Mouse (Mus musculus) spleen, adult 18-20 months (tissue): Measurements from ENCODE around the gene Hspa1b.
A peak's percentile ranks its signal among the peaks of the same experiment; 100 is the strongest.

Experiments
- DNase-seq, 2 experiments: peaks; one replicate each; pipeline ENCODE4 v3.0.0; 2022; ENCODE audit warnings: mixed read lengths in 2 of 2

Gene Hspa1b

DNA sequence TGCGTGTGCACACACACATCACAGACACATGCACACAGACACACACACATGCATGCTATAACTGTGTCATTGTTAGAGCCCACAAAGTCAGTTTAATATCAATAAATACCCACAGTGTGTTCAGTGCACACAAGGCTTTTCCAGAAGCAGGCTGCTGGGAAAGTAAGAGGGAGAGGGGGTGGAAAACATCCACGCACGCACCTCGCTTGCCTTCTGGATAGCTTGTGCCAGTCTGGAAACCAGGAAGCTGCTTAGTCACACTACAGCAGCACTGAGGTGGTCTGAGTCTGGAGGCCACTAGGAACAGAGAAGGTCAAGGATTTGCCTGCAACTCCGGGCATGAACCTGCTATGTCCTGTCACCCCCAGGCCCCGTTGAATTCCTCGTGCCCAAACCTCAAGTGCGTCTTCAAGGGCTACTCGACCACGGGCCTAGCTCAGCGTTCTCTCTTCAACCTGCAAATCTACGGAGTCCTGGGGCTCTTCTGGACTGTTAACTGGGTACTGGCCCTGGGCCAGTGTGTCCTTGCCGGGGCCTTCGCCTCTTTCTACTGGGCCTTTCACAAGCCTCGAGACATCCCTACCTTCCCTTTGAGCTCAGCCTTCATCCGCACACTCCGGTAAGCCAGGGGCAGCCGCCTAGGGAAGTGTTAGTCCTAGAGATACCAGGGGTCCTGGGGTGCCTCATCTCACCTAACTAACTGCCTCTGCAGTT lies 31.6 kb downstream of the Hspa1b start:
- no peak for DNase-seq

DNA sequence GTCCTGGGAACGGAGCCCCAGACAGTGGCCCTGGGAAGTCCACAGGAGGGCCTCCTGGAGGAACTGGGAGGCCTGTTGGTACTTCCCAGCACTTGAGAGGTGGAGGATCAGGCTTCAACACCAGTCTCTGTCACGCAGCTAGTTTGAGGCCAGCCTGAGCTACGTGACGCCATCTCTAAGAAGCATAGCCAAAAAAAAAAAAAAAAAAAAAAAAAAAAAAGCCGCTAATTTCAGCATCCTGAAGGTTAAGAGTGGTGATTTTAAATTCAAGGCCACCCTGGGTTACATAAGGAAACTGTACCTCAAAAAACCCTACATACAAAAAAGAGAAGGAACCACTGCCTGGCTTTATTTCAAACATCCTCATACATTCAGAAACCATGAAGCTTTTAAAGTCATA lies 34.8 kb downstream of the Hspa1b start:
- DNase-seq = no peak

DNA sequence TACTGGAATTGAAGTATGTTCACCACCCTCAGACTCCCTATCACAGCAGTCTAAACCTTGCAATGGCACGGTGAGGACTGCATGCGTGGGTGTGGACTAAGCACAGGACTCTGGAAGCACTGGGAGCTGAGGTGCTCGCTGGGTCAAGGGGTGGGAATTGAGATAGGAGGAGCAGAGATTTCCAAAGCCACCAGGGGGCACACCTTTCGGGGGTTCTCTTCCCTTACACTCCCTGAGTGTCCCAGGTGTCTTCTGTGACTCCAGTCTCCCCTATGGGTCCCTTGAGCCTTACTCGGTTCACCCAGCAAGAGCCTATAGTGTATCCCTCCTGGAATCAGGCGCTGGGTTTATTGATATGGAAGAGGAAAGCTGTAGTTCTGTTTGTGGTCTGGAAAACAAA lies 36.1 kb downstream of the Hspa1b start:
- no peak for DNase-seq

DNA sequence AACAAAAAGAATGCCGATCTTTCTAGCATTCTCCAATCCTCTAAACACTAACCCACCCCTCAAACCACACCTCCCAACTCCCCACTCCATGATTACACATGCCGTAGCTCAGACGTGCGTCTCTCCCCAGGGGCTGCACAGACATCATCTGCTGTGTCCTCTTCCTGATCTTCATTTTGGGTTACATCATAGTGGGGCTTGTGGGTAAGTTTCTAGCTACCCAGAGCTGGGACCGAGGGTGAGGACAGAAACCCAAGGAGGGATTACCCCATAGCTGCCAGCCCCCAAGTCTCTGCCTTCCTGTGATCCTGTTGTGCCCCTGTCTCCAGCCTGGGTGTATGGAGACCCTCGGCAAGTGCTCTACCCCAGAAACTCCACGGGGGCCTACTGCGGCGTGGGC lies 41.9 kb downstream of the Hspa1b start:
- DNase-seq = no peak

DNA sequence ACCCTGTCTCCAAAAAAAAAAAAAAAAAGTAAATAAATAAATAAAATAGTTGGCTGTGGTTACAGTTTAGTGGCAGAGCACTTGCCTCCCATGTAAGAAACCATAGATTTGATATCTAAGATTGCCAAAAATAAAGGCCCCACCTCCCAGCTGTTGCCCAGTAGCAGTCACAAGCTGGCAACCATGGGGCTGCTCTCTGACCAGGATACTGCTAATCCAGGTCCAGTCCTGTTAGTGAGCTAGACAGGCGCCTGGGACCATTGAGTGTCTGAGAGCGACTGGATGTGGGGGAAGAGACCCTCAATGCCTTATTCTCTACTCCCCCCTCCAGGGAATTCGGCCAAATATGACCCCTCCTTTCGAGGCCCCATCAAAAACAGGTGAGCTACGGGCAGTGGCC lies 42.7 kb downstream of the Hspa1b start:
- no peak for DNase-seq

DNA sequence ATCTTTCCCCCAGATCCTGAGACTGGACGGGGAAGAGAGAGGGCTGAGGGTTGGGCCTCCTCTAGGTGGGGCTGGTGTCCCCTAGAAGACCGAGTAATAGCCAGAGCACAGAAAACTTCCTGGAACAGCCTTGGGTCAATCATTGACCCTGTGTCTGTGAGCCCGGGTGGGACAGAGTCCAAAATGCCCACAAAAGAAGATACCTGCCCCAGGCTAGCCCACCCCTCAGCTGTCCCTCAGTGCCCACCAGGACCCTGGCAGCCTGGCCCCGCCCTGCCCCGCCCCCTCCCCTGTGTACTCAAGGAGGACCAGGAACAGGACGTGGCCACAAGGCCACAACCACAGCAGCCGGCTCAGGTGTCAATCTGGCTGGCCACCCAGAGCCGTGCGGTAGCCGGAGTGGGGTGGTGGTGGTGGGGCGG lies 43.6 kb downstream of the Hspa1b start:
- no peak for DNase-seq

DNA sequence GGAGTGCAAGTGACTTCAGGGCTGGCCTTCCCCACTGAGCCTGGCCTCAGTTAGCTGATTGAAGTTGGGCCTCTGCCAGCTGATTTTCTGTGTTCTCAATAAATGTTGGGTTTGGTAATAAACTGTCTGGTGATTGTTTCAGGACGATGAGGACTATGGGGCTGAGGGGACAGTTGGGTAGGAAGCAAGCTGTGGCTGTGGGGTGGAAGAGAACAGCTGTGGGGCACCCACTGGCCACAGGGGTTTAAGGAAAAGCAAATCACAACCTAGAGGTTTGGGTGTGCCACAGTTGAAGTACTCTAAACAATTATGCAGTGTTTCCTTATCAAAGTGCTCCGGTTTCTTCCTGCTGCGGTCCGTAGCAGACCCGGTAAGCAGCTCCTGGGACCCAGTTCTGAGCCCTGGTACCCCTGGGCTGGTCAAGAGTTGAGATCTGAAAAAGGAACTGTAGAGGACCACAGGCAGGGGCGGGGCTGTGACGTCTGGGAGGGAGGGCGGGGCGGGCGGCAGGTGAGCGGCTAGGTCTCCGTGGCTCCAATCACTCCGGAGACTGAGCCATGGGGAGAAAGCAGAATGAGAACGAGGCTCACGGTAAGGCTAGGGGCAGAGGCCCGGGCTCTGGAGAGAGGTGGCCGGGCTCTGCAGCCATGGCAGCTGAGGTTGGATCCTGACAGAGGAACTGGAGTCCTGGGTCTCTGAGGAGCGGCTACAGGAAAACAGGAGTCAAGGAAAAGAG lies 44.9 kb downstream of the Hspa1b start, which contains the start of gene Slc44a4:
Gene Slc44a4 (plus strand): TSS at position 537 of the 736 bp plus-strand sequence.
- no peak for DNase-seq

DNA sequence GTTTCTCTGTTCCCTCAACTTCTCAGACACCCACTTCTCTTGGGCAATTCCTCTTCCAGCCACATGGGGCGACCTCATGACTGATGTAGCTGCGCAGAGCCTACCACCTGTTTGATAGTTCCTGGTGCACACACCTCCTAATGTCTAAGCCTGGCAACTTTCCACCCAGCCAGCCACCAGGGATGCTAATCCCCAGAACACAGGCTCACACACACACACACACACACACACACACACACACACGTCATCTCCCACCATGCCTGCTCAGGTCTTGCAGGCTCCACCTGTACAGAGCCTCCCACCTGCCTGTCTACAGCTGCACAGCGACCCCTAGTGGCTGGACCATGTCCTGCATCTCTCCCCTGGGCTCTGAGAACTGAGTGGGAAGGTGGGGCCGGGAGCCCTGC lies 47.1 kb downstream of the Hspa1b start:
- peak; percentile 72 to 89 for DNase-seq

DNA sequence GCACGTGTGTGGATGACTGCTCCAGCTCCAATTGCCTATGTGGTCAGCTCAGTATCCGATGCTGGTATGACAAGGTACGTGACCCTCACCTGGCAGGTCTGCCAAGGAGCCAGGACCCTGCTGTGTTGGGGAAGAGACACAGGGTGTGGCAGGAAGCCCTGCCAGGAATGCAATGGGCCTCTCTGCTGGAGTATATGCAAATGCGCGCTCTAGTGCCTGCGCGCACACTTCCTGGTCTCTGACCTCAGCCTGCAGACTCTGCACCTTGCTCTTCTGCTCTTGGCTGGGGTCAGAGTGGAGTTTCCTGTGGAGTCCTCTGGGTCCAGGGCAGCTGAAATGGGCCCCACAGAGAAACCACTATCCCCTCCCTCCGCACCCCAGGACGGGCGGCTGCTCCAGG lies 48.1 kb downstream of the Hspa1b start:
- no peak for DNase-seq
